8 mouse cellular contexts compared by ENCODE assay signal in the genomic region with DNA sequence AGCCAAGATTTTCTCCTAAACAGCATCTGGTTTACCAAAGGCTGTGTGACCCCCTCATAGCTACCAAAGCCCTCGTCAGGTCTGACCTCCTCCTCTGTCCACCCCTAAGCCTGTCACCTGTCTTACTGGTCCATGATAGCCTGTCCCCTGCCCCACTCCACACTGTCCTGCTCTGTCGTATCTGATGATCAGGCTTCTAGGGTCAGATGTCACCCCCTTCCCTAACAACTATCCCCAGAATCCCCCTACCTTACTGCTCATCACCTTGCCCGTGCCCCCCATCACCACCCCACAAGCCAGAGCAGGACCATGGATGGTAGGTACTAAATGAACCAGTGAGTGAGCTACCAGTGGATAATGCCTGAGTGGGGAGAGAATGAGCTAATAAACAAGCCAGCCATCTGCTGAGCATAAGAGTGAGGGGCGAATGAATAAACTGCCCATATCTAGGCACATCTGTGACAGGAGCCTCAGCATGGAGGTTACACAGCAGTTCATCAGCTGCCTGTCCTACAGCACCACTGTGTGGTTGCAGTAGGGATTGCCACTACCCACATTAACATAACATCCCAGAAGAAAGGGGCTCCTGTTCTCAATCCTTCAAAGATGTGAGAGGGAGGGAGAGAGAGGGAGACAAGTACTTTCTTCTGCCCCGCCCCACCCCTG. TPM values are rescaled to one million over a fixed set of nuclear protein-coding genes. Genes with fewer than 3 reads are reported as not detected.
A peak's percentile ranks its signal among the peaks of the same experiment; 100 is the strongest.
DNase-seq lines count a peak whose midpoint lies in the region.

No protein-coding gene starts in this region.

- H3K4me3 ChIP-seq in embryonic facial prominence, embryonic 10.5 days = no peak overlapping the region
- H3K4me3 ChIP-seq in hindbrain, embryonic 10.5 days = no peak overlapping the region

- peak; percentile 57 to 84 for DNase-seq in adrenal gland, adult (ENCODE audit: inconsistent age in 2 of 2, low spot score in 1 of 2)
- no peak for DNase-seq in adrenal gland, adult 8-10 months
- peak; percentile 79 for DNase-seq in adrenal gland, postnatal 10 days
- DNase-seq in embryonic facial prominence, embryonic 10.5 days (ENCODE audit: low spot score) = peak; percentile 75
- DNase-seq in hindbrain, embryonic 10.5 days (ENCODE audit: low spot score) = peak; percentile 78
- DNase-seq in layer of hippocampus, adult 9-10 months (ENCODE audit: low spot score) = peak; percentile 61
- DNase-seq in lung, postnatal 14 days = peak; percentile 76
- DNase-seq in right cerebral cortex, postnatal 10 days (ENCODE audit: low spot score in 2 of 2) = peak; percentile 84 to 88

- peaks cover 21% of the 10 kb centered on the region; the same call in 1 of the 2 replicates for H3K27me3 ChIP-seq in embryonic facial prominence, embryonic 10.5 days (replicated peaks; ENCODE audit: low read depth, poor library complexity, severe bottlenecking)
- peaks cover 3% of the 10 kb centered on the region; the same call in 1 of the 2 replicates for H3K27me3 ChIP-seq in hindbrain, embryonic 10.5 days (ENCODE audit: insufficient read depth, poor library complexity, severe bottlenecking)

- peaks cover 18% of the 10 kb centered on the region for H3K4me1 ChIP-seq in embryonic facial prominence, embryonic 10.5 days
- peaks cover 26% of the 10 kb centered on the region for H3K4me1 ChIP-seq in hindbrain, embryonic 10.5 days (replicated peaks)

- no peak overlapping the region; the same call in 1 of the 2 replicates for H3K27ac ChIP-seq in embryonic facial prominence, embryonic 10.5 days (replicated peaks)
- 0 out of 2 replicates have a peak overlapping the region, but pooled peaks have one; percentile 12 for H3K27ac ChIP-seq in hindbrain, embryonic 10.5 days

- no peaks in the 10 kb centered on the region for H3K9me3 ChIP-seq in embryonic facial prominence, embryonic 10.5 days
- no peaks in the 10 kb centered on the region for H3K9me3 ChIP-seq in hindbrain, embryonic 10.5 days

- no peaks in the 10 kb centered on the region for H3K36me3 ChIP-seq in embryonic facial prominence, embryonic 10.5 days (replicated peaks)
- H3K36me3 ChIP-seq in hindbrain, embryonic 10.5 days = no peaks in the 10 kb centered on the region

- WGBS in embryonic facial prominence, embryonic 10.5 days = 31% methylated on average over 5 of the region's 5 CpGs
- WGBS in hindbrain, embryonic 10.5 days = 40% methylated on average over 5 of the region's 5 CpGs

RNA-seq across cellular contexts. Expression of gene Chmp6, which starts 8.5 kb away (rescaled TPM):
- 10 to 100 TPM; 36.1 to 46.8 (median 45.7) TPM for total RNA-seq in adrenal gland, adult 8-10 months (2022)
- total RNA-seq in adrenal gland, postnatal 10 days (2021) = 10 to 100 TPM; 34.7 to 40.0 TPM
- polyA plus RNA-seq in embryonic facial prominence, embryonic 10.5 days (2016; fragmentation: Nextera tagmentation; extraction: Ambion mirVana) = 117 and 120 TPM in 2 replicates
- 112 and 114 TPM in 2 replicates for polyA plus RNA-seq in hindbrain, embryonic 10.5 days (2016; fragmentation: Nextera tagmentation; extraction: Ambion mirVana)

RNA-seq across cellular contexts. Expression of gene Baiap2, which starts 37.8 kb away (rescaled TPM):
- 10 to 100 TPM in 3 of 4 experiments, 1 to 10 TPM in 1; 9.3 to 39.2 (median 25.4) TPM for total RNA-seq in adrenal gland, adult 8-10 months (2022)
- total RNA-seq in adrenal gland, postnatal 10 days (2021) = 10 to 100 TPM; 18.9 to 21.3 TPM
- 9.6 and 11.0 TPM in 2 replicates for polyA plus RNA-seq in embryonic facial prominence, embryonic 10.5 days (2016; fragmentation: Nextera tagmentation; extraction: Ambion mirVana)
- polyA plus RNA-seq in hindbrain, embryonic 10.5 days (2016; fragmentation: Nextera tagmentation; extraction: Ambion mirVana) = 9.8 and 11.0 TPM in 2 replicates
